Mouse (Mus musculus) embryonic facial prominence, embryonic 13.5 days (tissue): ENCODE measurements around the gene Lsp1. TPM values are rescaled to one million over a fixed set of nuclear protein-coding genes. Genes with fewer than 3 reads are reported as not detected.

Experiments used
- ATAC-seq: fragments of 200-750 bp; cut with Nextera tagmentation; 2 replicates; pipeline ENCODE4 v1.8.0; 2017; ENCODE audit warnings: low read depth; ENCODE audit not compliant: insufficient number of reproducible peaks, insufficient read depth, low FRiP score, low TSS enrichment
- H3K27ac ChIP-seq: fragments of 300-500 bp; sonication (generic); 2 replicates; pipeline ENCODE4 v1.5.1; 2015; ENCODE audit warnings: moderate library complexity, mild to moderate bottlenecking, inconsistent platforms
- H3K27me3 ChIP-seq: fragments of 300-500 bp; sonication (generic); 2 replicates; pipeline ENCODE4 v1.6.1; 2015; ENCODE audit warnings: mild to moderate bottlenecking, inconsistent platforms
- H3K36me3 ChIP-seq: fragments of 300-500 bp; sonication (generic); 2 replicates; pipeline ENCODE4 v1.6.1; 2015; ENCODE audit warnings: mild to moderate bottlenecking, inconsistent platforms
- H3K4me1 ChIP-seq: fragments of 300-500 bp; sonication (generic); 2 replicates; pipeline ENCODE4 v1.6.1; 2015; ENCODE audit warnings: inconsistent platforms
- H3K4me2 ChIP-seq: fragments of 300-500 bp; sonication (generic); 2 replicates; pipeline ENCODE4 v1.6.1; 2015; ENCODE audit warnings: moderate library complexity, mild to moderate bottlenecking, inconsistent platforms
- H3K4me3 ChIP-seq: fragments of 300-500 bp; sonication (generic); 2 replicates; pipeline ENCODE4 v1.5.1; 2015; ENCODE audit warnings: mild to moderate bottlenecking, inconsistent platforms
- H3K9ac ChIP-seq: fragments of 300-500 bp; sonication (generic); 2 replicates; pipeline ENCODE4 v1.6.1; 2015; ENCODE audit warnings: mild to moderate bottlenecking, inconsistent platforms
- H3K9me3 ChIP-seq: fragments of 300-500 bp; sonication (generic); 2 replicates; pipeline ENCODE4 v1.6.1; 2016; ENCODE audit warnings: inconsistent platforms
- WGBS: fragments of 180-500 bp; shearing (Covaris S2); methylation state at CpG from one replicate; pipeline ENCODE4 v1.1.7; 2015; ENCODE audit warnings: mixed read lengths; 5-methylcytosine and 5-hydroxymethylcytosine counted together
- polyA plus RNA-seq: library from polyadenylated mRNA; unstranded; fragments of >200 nt; fragmentation: Nextera tagmentation; extraction: Ambion mirVana; gene quantifications from 2 replicates; pipeline ENCODE4 v1.2.1, GENCODE M21; 2015

Lsp1 gene
- polyA plus RNA-seq, 1 experiment from 2014 or later, result 28.5 TPM

GRCm38 (mm10) chr7:142487341-142487859, 26.8 kb downstream of the Lsp1 start:
- 10% methylated on average over 9 of the region's 9 CpGs for WGBS
- H3K36me3 ChIP-seq, result peaks cover 17% of the 10 kb centered on the region; the same call in 1 of the 2 replicates
- H3K9ac ChIP-seq, result peak overlapping the region; percentile 65
- H3K4me1 ChIP-seq, result peaks cover 57% of the 10 kb centered on the region
- peak overlapping the region; percentile 94 for H3K27ac ChIP-seq
- no peaks in the 10 kb centered on the region for H3K9me3 ChIP-seq
- no peak overlapping the region for H3K4me2 ChIP-seq
- no peak overlapping the region for H3K4me3 ChIP-seq
- H3K27me3 ChIP-seq, result no peaks in the 10 kb centered on the region
- peak; percentile 75 for ATAC-seq

- Histone ChIP-seq H3K36me3 (peaks cover 17% of the 10 kb centered on the region; the same call in 1 of the 2 replicates), H3K27me3 (no peaks in the 10 kb centered on the region), H3K27ac (peak overlapping the region; percentile 94), H3K4me1 (peaks cover 53% of the 10 kb centered on the region), H3K9me3 (no peaks in the 10 kb centered on the region), H3K9ac (peak overlapping the region; percentile 28; the same call in 1 of the 2 replicates), H3K4me2 (no peak overlapping the region), H3K4me3 (no peak overlapping the region)
- 89% methylated on average over 3 of the region's 3 CpGs for WGBS
- no peak for ATAC-seq
Observed at GRCm38 (mm10) chr7:142488053-142488452, 27.4 kb downstream of the Lsp1 start.

DNA sequence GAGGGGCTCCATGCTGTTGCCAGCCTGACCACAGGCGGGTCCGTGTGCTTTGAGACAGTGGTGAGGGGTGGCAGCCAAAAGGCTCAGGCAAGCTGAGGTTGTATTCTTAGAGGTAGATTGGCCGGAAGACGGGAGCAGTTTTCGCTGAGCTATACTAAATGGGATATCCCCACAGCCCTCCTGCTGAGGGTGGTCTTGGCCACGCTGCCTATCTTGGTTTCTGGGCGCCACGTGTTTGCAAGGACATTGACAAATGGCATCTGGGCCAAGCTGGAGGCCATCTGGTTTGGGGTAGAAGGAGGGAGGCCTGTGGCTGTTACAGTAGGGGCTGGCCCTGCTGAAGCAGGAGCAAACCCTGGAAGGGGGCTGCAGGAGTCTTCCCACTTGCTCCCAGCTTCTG, 32.9 kb downstream of the Lsp1 start:
- Histone ChIP-seq H3K36me3 (peaks cover 21% of the 10 kb centered on the region; the same call in 1 of the 2 replicates), H3K9me3 (no peaks in the 10 kb centered on the region), H3K4me1 (peaks cover 17% of the 10 kb centered on the region), H3K4me2 (no peak overlapping the region), H3K27me3 (no peaks in the 10 kb centered on the region), H3K27ac (peak overlapping the region; percentile 55; the same call in 1 of the 2 replicates), H3K9ac (no peak overlapping the region), H3K4me3 (no peak overlapping the region)
- 75% methylated on average over 8 of the region's 8 CpGs for WGBS
- ATAC-seq, result no peak

DNA sequence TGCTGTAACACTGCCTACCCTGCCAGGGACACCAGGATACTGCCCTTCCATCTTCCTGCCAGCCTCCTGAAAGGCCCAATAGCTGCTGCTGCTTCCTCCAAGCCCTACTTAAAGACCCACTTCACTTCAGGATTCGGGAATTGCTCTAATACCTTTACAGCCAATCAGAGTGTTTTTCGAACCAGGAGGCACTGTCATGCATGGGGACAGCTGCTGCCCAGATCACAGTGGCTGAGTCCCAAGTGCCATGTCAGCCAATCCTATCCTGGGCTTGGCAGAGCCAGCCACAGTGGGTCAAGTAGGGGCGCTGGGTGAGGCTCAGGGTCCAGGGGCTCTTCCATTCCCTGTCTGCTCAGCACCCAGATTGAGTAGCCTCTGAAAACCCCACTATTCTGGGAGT, 35.5 kb downstream of the Lsp1 start:
- WGBS, result 70% methylated on average over 3 of the region's 3 CpGs
- Histone ChIP-seq H3K27me3 (no peaks in the 10 kb centered on the region), H3K9me3 (no peaks in the 10 kb centered on the region), H3K9ac (no peak overlapping the region), H3K36me3 (peaks cover 5% of the 10 kb centered on the region; the same call in 1 of the 2 replicates), H3K4me2 (no peak overlapping the region), H3K27ac (no peak overlapping the region), H3K4me1 (peaks cover 14% of the 10 kb centered on the region), H3K4me3 (no peak overlapping the region)
- ATAC-seq, result no peak

GRCm38 (mm10) chr7:142496800-142497199, 36.2 kb downstream of the Lsp1 start:
- Histone ChIP-seq H3K27ac (no peak overlapping the region), H3K4me1 (peaks cover 14% of the 10 kb centered on the region), H3K9ac (no peak overlapping the region), H3K36me3 (peaks cover 5% of the 10 kb centered on the region; the same call in 1 of the 2 replicates), H3K9me3 (no peaks in the 10 kb centered on the region), H3K27me3 (no peaks in the 10 kb centered on the region), H3K4me2 (no peak overlapping the region), H3K4me3 (no peak overlapping the region)
- ATAC-seq, result no peak
- WGBS, result 80% methylated on average over 5 of the region's 5 CpGs

DNA sequence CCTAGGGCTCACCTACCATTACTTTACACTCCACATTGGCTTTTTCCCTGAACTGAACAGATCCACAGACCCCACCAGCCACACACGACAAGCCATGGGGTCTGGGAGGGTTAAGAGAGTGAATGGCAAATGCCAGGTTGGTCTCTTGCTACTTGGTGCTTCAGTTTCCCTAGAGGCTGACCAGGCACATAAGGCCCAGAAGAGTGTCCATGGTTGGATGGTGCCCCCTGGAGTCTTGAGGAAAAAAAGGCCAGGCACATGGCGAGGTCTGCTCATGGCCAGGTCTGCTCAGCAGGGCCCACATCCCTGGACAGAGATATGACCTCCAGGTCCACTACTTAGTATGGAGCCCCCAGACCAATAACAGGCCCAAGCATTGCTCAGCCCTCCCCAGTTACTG, 37.2 kb downstream of the Lsp1 start:
- H3K9me3 ChIP-seq, result no peaks in the 10 kb centered on the region
- peaks cover 14% of the 10 kb centered on the region for H3K4me1 ChIP-seq
- H3K27ac ChIP-seq, result no peak overlapping the region
- H3K27me3 ChIP-seq, result no peaks in the 10 kb centered on the region
- no peak overlapping the region for H3K9ac ChIP-seq
- WGBS, result 94% methylated on average over 2 of the region's 2 CpGs
- no peak for ATAC-seq
- H3K4me3 ChIP-seq, result no peak overlapping the region
- H3K4me2 ChIP-seq, result no peak overlapping the region
- H3K36me3 ChIP-seq, result peaks cover 5% of the 10 kb centered on the region; the same call in 1 of the 2 replicates

DNA sequence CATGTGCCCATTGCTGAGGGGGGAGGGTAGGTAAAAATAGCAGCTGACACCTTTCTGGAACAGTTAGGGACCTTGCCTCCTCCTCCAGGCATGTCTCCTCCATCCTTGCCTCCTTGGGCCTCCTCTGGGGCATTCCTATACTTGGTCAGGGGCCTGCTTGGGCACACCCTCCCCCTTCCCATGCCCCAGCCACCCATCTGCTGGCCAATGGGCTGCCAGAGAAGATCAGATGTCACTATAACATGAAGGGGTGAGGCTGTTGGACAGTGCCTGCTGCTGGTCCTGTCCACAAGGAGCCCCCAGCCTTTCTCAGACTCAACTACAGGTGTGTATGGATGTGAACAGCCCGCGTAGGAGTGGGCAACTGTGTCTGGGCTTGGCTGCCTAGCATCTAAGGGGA, 38.0 kb downstream of the Lsp1 start, which contains the start of gene Tnnt3:
TSS of gene Tnnt3 (plus strand) at position 262 of the 400 bp plus-strand sequence.
- Histone ChIP-seq H3K36me3 (peaks cover 5% of the 10 kb centered on the region; the same call in 1 of the 2 replicates), H3K4me3 (no peak within 1 kb of the TSS), H3K4me1 (peaks cover 7% of the 10 kb centered on the region), H3K4me2 (no peak within 1 kb of the TSS), H3K27me3 (no peaks in the 10 kb centered on the region), H3K9ac (no peak within 1 kb of the TSS), H3K27ac (peak within 1 kb of the TSS; percentile 22; the same call in 1 of the 2 replicates), H3K9me3 (no peaks in the 10 kb centered on the region)
- 90% methylated on average over 2 of the region's 2 CpGs for WGBS
- ATAC-seq, result no peak

DNA sequence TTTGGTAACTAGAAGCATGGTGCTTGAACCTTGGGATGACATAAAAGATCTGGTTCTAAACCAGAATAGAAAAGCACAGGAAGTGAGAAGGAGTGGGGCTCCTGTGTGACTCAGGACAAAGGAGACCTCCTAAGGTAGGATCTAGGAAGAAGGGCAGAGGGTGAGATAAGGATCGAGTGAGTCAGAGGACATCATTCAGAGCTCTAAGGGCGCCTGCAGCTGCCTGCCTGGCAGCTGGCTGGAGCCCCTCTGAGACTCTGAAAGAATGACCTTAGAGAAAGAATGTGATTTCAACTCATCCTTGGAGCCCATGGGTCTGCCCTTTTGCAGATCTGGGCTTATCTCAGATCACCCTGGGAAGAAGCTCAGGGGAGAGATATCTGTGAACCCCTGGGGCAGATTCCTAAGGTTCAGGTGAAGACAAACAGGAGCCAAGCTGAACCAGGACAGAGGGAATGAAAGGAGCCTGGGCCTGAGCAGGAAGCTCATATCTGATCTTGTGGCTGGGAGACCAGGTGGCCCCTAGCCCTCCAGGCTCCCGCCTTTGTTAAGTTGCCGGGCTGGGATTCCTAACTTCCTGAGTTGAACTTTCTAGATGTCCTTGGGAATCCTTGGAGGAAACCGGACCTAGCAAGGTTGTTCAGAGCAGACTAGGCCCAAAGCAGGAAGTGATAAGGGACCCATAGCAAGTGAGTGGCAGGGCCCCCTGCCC, 38.6 kb downstream of the Lsp1 start:
- ATAC-seq, result no peak
- no peak overlapping the region for H3K9ac ChIP-seq
- 63% methylated on average over 5 of the region's 5 CpGs for WGBS
- no peak overlapping the region for H3K4me3 ChIP-seq
- no peak overlapping the region for H3K4me2 ChIP-seq
- peak overlapping the region; percentile 22; the same call in 1 of the 2 replicates for H3K27ac ChIP-seq
- no peaks in the 10 kb centered on the region for H3K9me3 ChIP-seq
- H3K27me3 ChIP-seq, result no peaks in the 10 kb centered on the region
- H3K4me1 ChIP-seq, result 0 out of 2 replicates have a peak, but pooled peaks cover 3% of the 10 kb centered on the region
- H3K36me3 ChIP-seq, result 0 out of 2 replicates have a peak, but pooled peaks cover 3% of the 10 kb centered on the region

GRCm38 (mm10) chr7:142500032-142500431, 39.4 kb downstream of the Lsp1 start:
- ATAC-seq, result no peak

DNA sequence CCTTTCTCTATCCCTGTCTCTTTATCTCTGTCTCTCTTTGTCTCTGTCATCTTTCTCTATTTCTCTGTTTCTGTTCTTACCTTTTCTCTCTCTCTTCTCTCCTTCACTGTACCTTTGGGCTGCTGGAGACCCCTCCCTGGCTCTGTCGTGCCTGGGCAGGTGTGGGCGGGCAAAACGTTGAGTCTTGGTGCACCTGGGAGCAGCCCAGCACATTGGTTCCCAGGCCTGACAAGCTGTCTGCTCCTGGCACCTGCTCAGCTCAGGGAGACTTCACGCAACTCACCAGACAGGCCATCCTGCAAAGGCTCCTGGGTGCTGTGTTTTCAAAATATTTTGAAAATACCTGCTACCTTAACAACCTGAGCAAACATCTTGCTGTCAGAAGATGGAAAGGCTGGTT, 42.6 kb downstream of the Lsp1 start:
- no peaks in the 10 kb centered on the region for H3K9me3 ChIP-seq
- peaks cover 27% of the 10 kb centered on the region for H3K4me1 ChIP-seq
- no peak for ATAC-seq

More at GRCm38 (mm10) chr7:142500032-142500431, 39.4 kb downstream of the Lsp1 start:
- no peak overlapping the region for H3K27ac ChIP-seq
- no peaks in the 10 kb centered on the region for H3K27me3 ChIP-seq
- H3K36me3 ChIP-seq, result no peaks in the 10 kb centered on the region
- no peak overlapping the region for H3K4me2 ChIP-seq
- no peak overlapping the region for H3K4me3 ChIP-seq
- WGBS, result 78% methylated on average over 1 of the region's 1 CpGs
- 0 out of 2 replicates have a peak, but pooled peaks cover 3% of the 10 kb centered on the region for H3K4me1 ChIP-seq
- no peaks in the 10 kb centered on the region for H3K9me3 ChIP-seq
- no peak overlapping the region for H3K9ac ChIP-seq

GRCm38 (mm10) chr7:142505942-142506341, 45.3 kb downstream of the Lsp1 start:
- H3K4me1 ChIP-seq, result peaks cover 46% of the 10 kb centered on the region
- H3K9ac ChIP-seq, result no peak overlapping the region
- no peaks in the 10 kb centered on the region for H3K9me3 ChIP-seq
- no peak overlapping the region for H3K4me3 ChIP-seq
- H3K27me3 ChIP-seq, result no peaks in the 10 kb centered on the region
- peak overlapping the region; percentile 76 for H3K27ac ChIP-seq
- peak; percentile 73 for ATAC-seq
- H3K4me2 ChIP-seq, result no peak overlapping the region
- WGBS, result 24% methylated on average over 2 of the region's 2 CpGs
- H3K36me3 ChIP-seq, result no peaks in the 10 kb centered on the region

More for the DNA sequence above, 42.6 kb downstream of the Lsp1 start:
- Histone ChIP-seq H3K9ac (no peak overlapping the region), H3K4me3 (no peak overlapping the region), H3K27me3 (no peaks in the 10 kb centered on the region), H3K27ac (no peak overlapping the region), H3K36me3 (no peaks in the 10 kb centered on the region), H3K4me2 (no peak overlapping the region)
- WGBS, result 69% methylated on average over 4 of the region's 4 CpGs

- no peak for ATAC-seq
Observed at GRCm38 (mm10) chr7:142506501-142506900, 45.9 kb downstream of the Lsp1 start.

More at GRCm38 (mm10) chr7:142506501-142506900, 45.9 kb downstream of the Lsp1 start:
- H3K4me2 ChIP-seq, result no peak overlapping the region
- no peak overlapping the region for H3K4me3 ChIP-seq
- no peaks in the 10 kb centered on the region for H3K9me3 ChIP-seq
- H3K27me3 ChIP-seq, result no peaks in the 10 kb centered on the region
- no peaks in the 10 kb centered on the region for H3K36me3 ChIP-seq
- 49% methylated on average over 4 of the region's 4 CpGs for WGBS
- peak overlapping the region; percentile 76 for H3K27ac ChIP-seq
- H3K9ac ChIP-seq, result peak overlapping the region; percentile 49
- H3K4me1 ChIP-seq, result peaks cover 52% of the 10 kb centered on the region
